Mouse (Mus musculus) cortical plate, adult 2 months (tissue): ENCODE data around the gene Gm21987.

Source experiments
- CTCF ChIP-seq: fragments of 200-500 bp; IDR thresholded peaks from 2 replicates; pipeline ENCODE4 v1.5.1; 2011; ENCODE audit warnings: mild to moderate bottlenecking, control low read depth, low read length; ENCODE audit not compliant: insufficient read depth; ENCODE audit errors: extremely low read depth
- POLR2A ChIP-seq: fragments of 200-500 bp; IDR thresholded peaks from 2 replicates; pipeline ENCODE4 v1.6.1; 2011; ENCODE audit warnings: mild to moderate bottlenecking, low read length, control low read depth; ENCODE audit not compliant: insufficient read depth; ENCODE audit errors: extremely low read depth

DNA sequence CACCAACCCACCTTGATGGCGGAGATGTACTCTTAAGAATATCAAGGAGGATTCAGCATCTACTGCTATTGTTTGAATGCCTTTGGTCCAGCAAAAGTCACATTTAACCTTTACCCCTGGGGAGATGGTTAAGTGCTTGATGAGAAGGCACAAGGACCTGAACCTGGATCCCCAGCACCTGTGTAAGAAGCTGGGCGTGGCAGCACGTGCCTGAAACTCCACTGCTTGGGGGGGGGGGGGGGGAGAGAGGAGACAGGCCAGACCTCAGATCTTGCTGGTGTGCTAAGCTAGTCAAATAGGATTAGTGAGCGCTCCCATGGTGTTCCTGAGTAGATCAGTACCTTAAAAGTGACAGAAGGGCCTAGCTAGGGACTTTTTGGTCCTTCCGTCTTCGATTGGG is 54.6 kb downstream of the Gm21987 start:
- no peak for TF ChIP-seq POLR2A
- no peak for TF ChIP-seq CTCF
